8 mouse cellular contexts compared by ENCODE assay signal in genomic region chr9:102643486-102644101, GRCm38 (mm10). TPM values are rescaled to one million over a fixed set of nuclear protein-coding genes. Genes with fewer than 3 reads are reported as not detected.
DNase-seq lines count a peak whose midpoint lies in the region; ATAC-seq and TF ChIP-seq lines count a peak whose summit lies in the region.

No protein-coding gene starts in this region.

- no peak overlapping the region for H3K9ac ChIP-seq in intestine, embryonic 16.5 days (ENCODE audit: low read depth, low read length)
- no peak overlapping the region for H3K9ac ChIP-seq in liver, postnatal 0 days (replicated peaks)

- peak overlapping the region; percentile 32 for H3K4me2 ChIP-seq in intestine, embryonic 16.5 days (ENCODE audit: low read depth, low read length)
- no peak overlapping the region for H3K4me2 ChIP-seq in liver, postnatal 0 days (ENCODE audit: low read depth, low read length)

- H3K9me3 ChIP-seq in intestine, embryonic 16.5 days (ENCODE audit: control insufficient read depth, low read length), result no peaks in the 10 kb centered on the region
- no peaks in the 10 kb centered on the region for H3K9me3 ChIP-seq in liver, postnatal 0 days (ENCODE audit: low read length)

- TF ChIP-seq EP300 in liver, postnatal 0 days (IDR thresholded peaks at IDR 0.05; ENCODE audit: low read depth), result no peak

- H3K27ac ChIP-seq in intestine, embryonic 16.5 days (ENCODE audit: low read length), result peak overlapping the region; percentile 89
- H3K27ac ChIP-seq in liver, postnatal 0 days (ENCODE audit: low read depth), result peak overlapping the region; percentile 57; the same call in 1 of the 2 replicates

- H3K36me3 ChIP-seq in intestine, embryonic 16.5 days (ENCODE audit: control insufficient read depth, insufficient read depth, low read length), result no peaks in the 10 kb centered on the region
- no peaks in the 10 kb centered on the region for H3K36me3 ChIP-seq in liver, postnatal 0 days (replicated peaks; ENCODE audit: insufficient read depth, low read length)

- H3K4me3 ChIP-seq in intestine, embryonic 16.5 days (ENCODE audit: low read length), result peak overlapping the region; percentile 10; the same call in 1 of the 2 replicates
- no peak overlapping the region for H3K4me3 ChIP-seq in liver, postnatal 0 days (ENCODE audit: low read depth, low read length)

- H3K4me1 ChIP-seq in intestine, embryonic 16.5 days (ENCODE audit: control insufficient read depth, insufficient read depth, low read length), result peaks cover 29% of the 10 kb centered on the region
- no peaks in the 10 kb centered on the region; the same call in 1 of the 2 replicates for H3K4me1 ChIP-seq in liver, postnatal 0 days (ENCODE audit: insufficient read depth)

- H3K27me3 ChIP-seq in intestine, embryonic 16.5 days (replicated peaks; ENCODE audit: control insufficient read depth, insufficient read depth, low read length), result no peaks in the 10 kb centered on the region
- 0 out of 2 replicates have a peak, but pooled peaks cover 6% of the 10 kb centered on the region for H3K27me3 ChIP-seq in liver, postnatal 0 days (ENCODE audit: insufficient read depth, low read length)

- DNase-seq in cerebellum, adult 9-10 months, result peak; percentile 11
- DNase-seq in cerebellum, adult 18-20 months, result no peak
- DNase-seq in embryo, embryonic 11 days, result peak; percentile 91
- peak; percentile 98 for DNase-seq in heart, adult 11 months
- peak; percentile 32 for DNase-seq in liver, postnatal 0 days
- peak; percentile 53 for DNase-seq in ovary, postnatal 14 days (ENCODE audit: low spot score)

- TF ChIP-seq CTCF in liver, postnatal 0 days (IDR thresholded peaks at IDR 0.05; ENCODE audit: low read depth), result no peak

- WGBS in intestine, embryonic 16.5 days, result 8% methylated on average over 10 of the region's 10 CpGs
- 31% methylated on average over 10 of the region's 10 CpGs for WGBS in liver, postnatal 0 days (ENCODE audit: insufficient replicate concordance)

- peak; percentile 84 for ATAC-seq in intestine, embryonic 16.5 days
- no peak for ATAC-seq in liver, postnatal 0 days
- ATAC-seq in granulocyte monocyte progenitor cell, adult 5-6 weeks (replicated peaks; ENCODE audit: poor library complexity, severe bottlenecking), result no peak

RNA-seq across cellular contexts. Expression of gene Cep63, which starts 17.3 kb away (rescaled TPM):
- 42.7 and 43.2 TPM in 2 replicates for polyA plus RNA-seq in intestine, embryonic 16.5 days (2015; fragmentation: Nextera tagmentation; extraction: Ambion mirVana)
- 15.5 and 16.6 TPM in 2 replicates for polyA plus RNA-seq in liver, postnatal 0 days (2015; fragmentation: Nextera tagmentation; extraction: Ambion mirVana)
- total RNA-seq in granulocyte monocyte progenitor cell, adult 5-6 weeks (2014; fragmentation: Nextera tagmentation), result 35.8 and 36.3 TPM in 2 replicates
- 43.3 TPM in 2 replicates for total RNA-seq in granulocyte monocyte progenitor cell, adult 5-6 weeks (2017)

RNA-seq across cellular contexts. Expression of gene Anapc13, which starts 17.5 kb away (rescaled TPM):
- 175 and 183 TPM in 2 replicates for polyA plus RNA-seq in intestine, embryonic 16.5 days (2015; fragmentation: Nextera tagmentation; extraction: Ambion mirVana)
- 123 and 126 TPM in 2 replicates for polyA plus RNA-seq in liver, postnatal 0 days (2015; fragmentation: Nextera tagmentation; extraction: Ambion mirVana)
- 111 and 222 TPM in 2 replicates for total RNA-seq in granulocyte monocyte progenitor cell, adult 5-6 weeks (2014; fragmentation: Nextera tagmentation)
- total RNA-seq in granulocyte monocyte progenitor cell, adult 5-6 weeks (2017), result 120 and 157 TPM in 2 replicates

Comparison
In these comparisons a context has a peak if more than half of its experiments do, and no peak if none do; other contexts are left out.
1. DNase-seq: peak in cerebellum, adult 9-10 months (single experiment), embryo, embryonic 11 days (single experiment), heart, adult 11 months (single experiment), liver, postnatal 0 days (single experiment) and ovary, postnatal 14 days (single experiment); none in cerebellum, adult 18-20 months (0 of 2).